Mouse (Mus musculus) embryonic fibroblast, embryonic 13.5 days (primary cell): ENCODE measurements around the gene Jmjd7.

Source experiments
- CTCF ChIP-seq: IDR thresholded peaks from 2 replicates; pipeline ENCODE4 v1.5.1; 2011; ENCODE audit warnings: mild to moderate bottlenecking, control low read depth, low read length, moderate library complexity, borderline replicate concordance; ENCODE audit not compliant: insufficient read depth
- POLR2A ChIP-seq: IDR thresholded peaks from 2 replicates; pipeline ENCODE4 v1.6.1; 2011; ENCODE audit warnings: low read depth, mild to moderate bottlenecking, control low read depth, low read length, moderate library complexity

- TF ChIP-seq CTCF: no peak
- no peak for TF ChIP-seq POLR2A
Observed at GRCm38 (mm10) chr2:120054771-120055552, 27.7 kb downstream of the Jmjd7 start.
